Mouse (Mus musculus) C3H10T1/2 (cell line): ENCODE results near the gene Plaa. TPM values are rescaled to one million over a fixed set of nuclear protein-coding genes. Genes with fewer than 3 reads are reported as not detected.

Source experiments
- polyA plus RNA-seq, 2 experiments: library from polyadenylated mRNA; unstranded; fragments of >200 nt; fragmentation: generic; extraction: Trizol; gene quantifications; one replicate each; pipeline ENCODE4 v1.2.1; 2012; ENCODE audit warnings: missing spikeins in 2 of 2

Gene Plaa
- 10 to 100 TPM in 1 of 2 experiments, 1 to 10 TPM in 1; 1.5 to 11.6 TPM for polyA plus RNA-seq

DNA sequence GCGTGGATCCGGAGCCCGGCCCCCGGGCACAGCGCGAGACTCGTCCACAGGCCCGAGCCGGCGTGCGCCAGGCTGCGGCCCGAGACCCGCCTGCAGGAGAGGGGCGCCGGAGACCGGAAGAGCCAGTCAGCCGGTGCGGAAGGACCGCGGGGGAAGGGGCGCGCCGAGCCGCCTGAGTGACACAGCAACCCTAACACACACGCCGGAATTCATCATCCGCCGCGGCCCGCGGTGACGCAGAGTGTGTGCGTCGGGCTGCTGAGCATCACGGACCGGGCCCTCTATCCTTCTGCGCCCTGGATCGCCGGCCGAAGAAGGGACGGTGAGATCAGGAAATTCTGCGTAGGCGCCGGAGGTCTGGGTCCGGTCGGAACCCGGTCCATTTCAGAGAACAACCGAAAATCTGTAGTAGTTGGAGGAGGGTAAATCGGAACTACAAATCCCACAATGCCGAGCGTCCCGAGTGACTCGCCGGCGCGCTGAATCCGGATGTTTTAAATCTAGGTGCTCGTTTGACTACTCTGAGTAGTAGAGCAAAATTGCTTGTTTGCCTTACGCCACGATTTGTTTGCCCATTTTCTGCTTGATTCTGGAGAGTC is at the start of gene Plaa:
TSS of gene Plaa (minus strand) at position 214 of the 599 bp plus-strand sequence.

GRCm38 (mm10) chr4:94649920-94650319 is 46.9 kb upstream of the Plaa start, which contains the start of gene Lrrc19:
Gene Lrrc19 (minus strand): TSS chr4:94650144.

DNA sequence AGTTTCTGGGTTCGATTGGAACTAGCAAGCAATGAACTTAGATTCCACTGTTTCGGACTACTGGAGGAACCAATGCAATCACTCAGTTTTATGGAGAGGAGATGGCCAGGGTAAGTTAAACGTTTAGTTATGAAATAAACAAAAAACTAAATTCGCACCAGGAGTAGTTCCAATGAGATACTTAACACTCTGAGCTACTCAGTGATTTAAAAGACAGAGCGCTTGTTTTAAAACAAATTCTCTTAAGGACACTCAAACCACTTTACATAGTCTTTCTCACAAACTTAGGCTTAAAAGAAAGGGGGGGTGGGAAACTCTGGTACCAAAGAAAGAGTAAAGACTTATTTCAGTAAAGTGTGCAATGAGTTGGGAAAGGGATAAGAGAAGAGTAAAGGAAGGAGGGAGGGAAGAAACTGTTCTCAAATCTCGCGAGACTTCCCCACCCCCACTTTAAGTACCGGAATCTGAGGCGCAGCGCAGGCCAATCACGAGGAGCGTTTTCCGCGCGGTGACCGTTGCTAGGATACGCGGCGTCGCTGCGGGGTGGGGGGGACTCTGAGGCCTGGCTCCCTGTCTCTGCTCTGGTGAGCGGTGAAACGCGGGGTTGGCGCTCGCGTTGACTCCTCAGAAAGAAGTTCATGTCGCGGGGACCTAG is 11.1 kb upstream of the Plaa start, which contains the start of gene Ift74:
TSS of gene Ift74 (plus strand) at position 520 of the 655 bp plus-strand sequence.

DNA sequence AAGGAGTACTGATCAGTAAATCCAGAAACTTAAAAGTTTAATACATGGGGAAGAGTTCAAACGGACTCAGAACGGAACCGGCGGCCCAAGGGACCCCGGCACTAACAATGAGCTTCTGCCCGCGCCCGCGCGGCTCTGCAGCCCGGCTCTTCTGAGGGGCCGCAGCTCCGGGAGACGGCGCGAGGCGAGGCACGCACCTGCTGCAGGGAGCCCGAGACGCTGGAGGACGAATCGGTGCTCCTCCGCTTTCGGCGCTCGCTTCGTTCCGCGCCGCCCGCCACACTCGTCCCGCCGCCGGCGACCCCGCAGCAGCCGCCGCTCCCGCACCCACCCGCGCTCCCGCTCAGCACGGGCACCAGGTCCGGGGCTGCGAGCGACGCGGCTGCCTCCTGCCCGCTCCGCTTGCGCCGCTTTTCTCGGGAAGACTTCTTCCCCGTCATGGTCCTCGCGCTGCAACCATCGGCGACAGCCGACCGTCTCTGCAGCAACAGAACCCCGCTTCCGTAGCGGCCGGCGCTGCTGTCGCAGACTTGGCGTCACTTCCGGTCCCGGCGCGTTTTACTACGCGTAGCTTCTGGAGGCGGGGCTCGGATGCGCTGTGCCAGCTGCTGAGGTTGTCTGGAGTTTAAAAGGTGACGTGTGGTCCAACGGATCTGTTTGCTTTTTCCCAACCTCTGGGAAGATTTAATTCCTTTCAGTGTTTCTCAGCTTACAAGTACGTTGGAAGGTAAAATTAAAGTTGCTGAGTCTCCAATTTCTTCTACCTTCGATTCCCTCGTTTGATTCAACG is 46.6 kb downstream of the Plaa start, which contains the start of the genes Gm10306 and Caap1:
TSS of gene Gm10306 (plus strand) at position 282 of the 790 bp plus-strand sequence.
TSS of gene Caap1 (minus strand) at position 532 of the 790 bp plus-strand sequence.

Other genes with a start within 250 kb of the Plaa start
- gene Gm10306, start 46.7 kb downstream of the Plaa start, polyA plus RNA-seq: under 1 TPM in 1 of 2 experiments, not detected in 1; 0.75 TPM
- 1 to 10 TPM in 1 of 2 experiments, under 1 TPM in 1; 0.37 to 1.6 TPM for gene Caap1, start 46.4 kb downstream of the Plaa start, polyA plus RNA-seq
- 1 to 10 TPM in 1 of 2 experiments, under 1 TPM in 1; 0.96 to 9.1 TPM for gene Ift74, start 11.2 kb upstream of the Plaa start, polyA plus RNA-seq
- gene Lrrc19, start 46.9 kb upstream of the Plaa start, polyA plus RNA-seq: under 1 TPM in 1 of 2 experiments, not detected in 1; 0.04 TPM
- gene Tek, start 136.0 kb upstream of the Plaa start, polyA plus RNA-seq: under 1 TPM in 1 of 2 experiments, not detected in 1; 0.33 TPM